Mouse (Mus musculus): ENCODE data around the gene Steap3.

Steap3 gene

GRCm38 (mm10) chr1:120250586-120250985 is 21.9 kb downstream of the Steap3 start:
- DNase-seq (ENCODE audit: low spot score) = no peak

GRCm38 (mm10) chr1:120249842-120250241 is 22.7 kb downstream of the Steap3 start:
- no peak for DNase-seq (ENCODE audit: low spot score)

- peak; percentile 58 for DNase-seq (ENCODE audit: low spot score)
Observed at GRCm38 (mm10) chr1:120248156-120248555, 24.3 kb downstream of the Steap3 start.

GRCm38 (mm10) chr1:120247351-120247750 is 25.2 kb downstream of the Steap3 start:
- no peak for DNase-seq (ENCODE audit: low spot score)

- DNase-seq (ENCODE audit: low spot score) = no peak
Observed at GRCm38 (mm10) chr1:120246946-120247345, 25.6 kb downstream of the Steap3 start.

GRCm38 (mm10) chr1:120245661-120246131 is 26.8 kb downstream of the Steap3 start:
- DNase-seq (ENCODE audit: low spot score) = peak; percentile 62

- no peak for DNase-seq (ENCODE audit: low spot score)
Observed at GRCm38 (mm10) chr1:120244646-120245045, 27.9 kb downstream of the Steap3 start.

GRCm38 (mm10) chr1:120243987-120244386 is 28.5 kb downstream of the Steap3 start:
- no peak for DNase-seq (ENCODE audit: low spot score)

- no peak for DNase-seq (ENCODE audit: low spot score)
Observed at GRCm38 (mm10) chr1:120237068-120237467, 35.4 kb downstream of the Steap3 start.

- peak; percentile 28 for DNase-seq (ENCODE audit: low spot score)
Observed at GRCm38 (mm10) chr1:120236424-120236823, 36.1 kb downstream of the Steap3 start.

GRCm38 (mm10) chr1:120235631-120236215 is 36.8 kb downstream of the Steap3 start:
- DNase-seq (ENCODE audit: low spot score) = no peak

- no peak for DNase-seq (ENCODE audit: low spot score)
Observed at GRCm38 (mm10) chr1:120232170-120232569, 40.3 kb downstream of the Steap3 start.

- peak; percentile 64 for DNase-seq (ENCODE audit: low spot score)
Observed at GRCm38 (mm10) chr1:120231334-120231733, 41.2 kb downstream of the Steap3 start.

- no peak for DNase-seq (ENCODE audit: low spot score)
Observed at GRCm38 (mm10) chr1:120229723-120230471, 42.6 kb downstream of the Steap3 start.

- no peak for DNase-seq (ENCODE audit: low spot score)
Observed at GRCm38 (mm10) chr1:120223613-120224012, 48.9 kb downstream of the Steap3 start.

GRCm38 (mm10) chr1:120221285-120221684 is 51.2 kb downstream of the Steap3 start:
- no peak for DNase-seq (ENCODE audit: low spot score)

- DNase-seq (ENCODE audit: low spot score) = no peak
Observed at GRCm38 (mm10) chr1:120220841-120221240, 51.7 kb downstream of the Steap3 start.

- no peak for DNase-seq (ENCODE audit: low spot score)
Observed at GRCm38 (mm10) chr1:120208502-120209230, 63.8 kb downstream of the Steap3 start.

- DNase-seq (ENCODE audit: low spot score) = peak; percentile 65
Observed at GRCm38 (mm10) chr1:120207568-120207967, 64.9 kb downstream of the Steap3 start.

GRCm38 (mm10) chr1:120204834-120205233 is 67.7 kb downstream of the Steap3 start:
- no peak for DNase-seq (ENCODE audit: low spot score)

- no peak for DNase-seq (ENCODE audit: low spot score)
Observed at GRCm38 (mm10) chr1:120203836-120204235, 68.7 kb downstream of the Steap3 start.

- no peak for DNase-seq (ENCODE audit: low spot score)
Observed at GRCm38 (mm10) chr1:120202542-120202941, 70.0 kb downstream of the Steap3 start.

GRCm38 (mm10) chr1:120198942-120199341 is 73.6 kb downstream of the Steap3 start:
- DNase-seq (ENCODE audit: low spot score) = no peak

All from layer of hippocampus, adult 11-12 months (tissue).